Mouse (Mus musculus): ENCODE data around the gene Elmo3.

Elmo3 gene

GRCm38 (mm10) chr8:105270101-105270915 lies 35.1 kb upstream of the Elmo3 start:
- Histone ChIP-seq H3K36me3 (ENCODE audit: insufficient read depth, low read length) (no peaks in the 10 kb centered on the region), H3K4me1 (replicated peaks; ENCODE audit: low read depth, low read length) (peaks cover 64% of the 10 kb centered on the region), H3K9me3 (ENCODE audit: low read length) (no peaks in the 10 kb centered on the region), H3K27me3 (ENCODE audit: insufficient read depth, low read length) (peaks cover 97% of the 10 kb centered on the region), H3K4me3 (replicated peaks; ENCODE audit: low read length) (peak overlapping the region; percentile 78)
- TF ChIP-seq CTCF (conservative IDR thresholded peaks at IDR 0.05; ENCODE audit: low read length): no peak
- TF ChIP-seq NANOG (IDR thresholded peaks at IDR 0.05; ENCODE audit: borderline replicate concordance, low read length): no peak
- TF ChIP-seq POU5F1 (IDR thresholded peaks at IDR 0.05; ENCODE audit: borderline replicate concordance, low read length): no peak

GRCm38 (mm10) chr8:105270916-105271186 lies 34.5 kb upstream of the Elmo3 start:
- peaks cover 67% of the 10 kb centered on the region for H3K4me1 ChIP-seq (replicated peaks; ENCODE audit: low read depth, low read length)
- H3K36me3 ChIP-seq (ENCODE audit: insufficient read depth, low read length): no peaks in the 10 kb centered on the region
- TF ChIP-seq POU5F1 (IDR thresholded peaks at IDR 0.05; ENCODE audit: borderline replicate concordance, low read length) (no peak), NANOG (IDR thresholded peaks at IDR 0.05; ENCODE audit: borderline replicate concordance, low read length) (no peak), CTCF (conservative IDR thresholded peaks at IDR 0.05; ENCODE audit: low read length) (no peak)
- peak overlapping the region; percentile 46 for H3K4me3 ChIP-seq (replicated peaks; ENCODE audit: low read length)
- peaks cover 98% of the 10 kb centered on the region for H3K27me3 ChIP-seq (ENCODE audit: insufficient read depth, low read length)
- H3K9me3 ChIP-seq (ENCODE audit: low read length): no peaks in the 10 kb centered on the region

DNA sequence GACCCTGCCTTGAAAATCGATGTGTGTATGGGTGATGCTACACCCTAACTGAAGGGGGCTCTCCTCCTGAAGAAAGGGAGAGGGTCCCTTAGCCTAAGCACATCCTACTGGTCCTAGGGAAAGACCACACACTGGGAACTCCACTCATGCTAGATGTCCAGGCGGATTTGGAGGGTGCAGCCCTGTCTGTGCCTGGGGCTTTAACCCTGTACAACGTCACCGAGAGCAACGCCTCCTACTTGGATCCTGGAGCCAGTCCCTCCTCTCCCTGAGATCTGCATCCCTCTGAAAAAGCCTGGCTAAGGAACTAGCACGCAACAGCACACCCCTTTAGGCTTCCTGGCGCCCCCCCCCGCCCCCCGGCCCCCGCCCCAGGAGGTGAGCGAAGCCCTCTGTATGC lies 30.0 kb upstream of the Elmo3 start:
- peaks cover 6% of the 10 kb centered on the region; the same call in 1 of the 2 replicates for H3K36me3 ChIP-seq (ENCODE audit: insufficient read depth, low read length)
- H3K9me3 ChIP-seq (ENCODE audit: low read length): no peaks in the 10 kb centered on the region
- peaks cover 57% of the 10 kb centered on the region for H3K4me1 ChIP-seq (replicated peaks; ENCODE audit: low read depth, low read length)
- H3K27me3 ChIP-seq (ENCODE audit: insufficient read depth, low read length): peaks cover 98% of the 10 kb centered on the region
- TF ChIP-seq POU5F1 (IDR thresholded peaks at IDR 0.05; ENCODE audit: borderline replicate concordance, low read length) (no peak), CTCF (conservative IDR thresholded peaks at IDR 0.05; ENCODE audit: low read length) (no peak), NANOG (IDR thresholded peaks at IDR 0.05; ENCODE audit: borderline replicate concordance, low read length) (no peak)
- H3K4me3 ChIP-seq (replicated peaks; ENCODE audit: low read length): no peak overlapping the region

- no peaks in the 10 kb centered on the region for H3K9me3 ChIP-seq (ENCODE audit: low read length)
- H3K36me3 ChIP-seq (ENCODE audit: insufficient read depth, low read length): peaks cover 10% of the 10 kb centered on the region; the same call in 1 of the 2 replicates
- H3K4me3 ChIP-seq (replicated peaks; ENCODE audit: low read length): peak within 1 kb of the TSS; percentile 67
- peaks cover 98% of the 10 kb centered on the region for H3K27me3 ChIP-seq (ENCODE audit: insufficient read depth, low read length)
- no peak for TF ChIP-seq NANOG (IDR thresholded peaks at IDR 0.05; ENCODE audit: borderline replicate concordance, low read length)
- TF ChIP-seq CTCF (conservative IDR thresholded peaks at IDR 0.05; ENCODE audit: low read length): no peak
- no peak for TF ChIP-seq POU5F1 (IDR thresholded peaks at IDR 0.05; ENCODE audit: borderline replicate concordance, low read length)
- H3K4me1 ChIP-seq (replicated peaks; ENCODE audit: low read depth, low read length): peaks cover 53% of the 10 kb centered on the region
Measured at GRCm38 (mm10) chr8:105275840-105276239, 29.6 kb upstream of the Elmo3 start, which contains the start of gene Nol3. TSS of gene Nol3 (plus strand) at chr8:105276140.

GRCm38 (mm10) chr8:105276292-105277120 lies 28.9 kb upstream of the Elmo3 start:
- Histone ChIP-seq H3K4me1 (replicated peaks; ENCODE audit: low read depth, low read length) (peaks cover 50% of the 10 kb centered on the region), H3K4me3 (replicated peaks; ENCODE audit: low read length) (peak overlapping the region; percentile 67), H3K36me3 (ENCODE audit: insufficient read depth, low read length) (peaks cover 14% of the 10 kb centered on the region), H3K9me3 (ENCODE audit: low read length) (no peaks in the 10 kb centered on the region), H3K27me3 (ENCODE audit: insufficient read depth, low read length) (peaks cover 95% of the 10 kb centered on the region)
- no peak for TF ChIP-seq NANOG (IDR thresholded peaks at IDR 0.05; ENCODE audit: borderline replicate concordance, low read length)
- no peak for TF ChIP-seq POU5F1 (IDR thresholded peaks at IDR 0.05; ENCODE audit: borderline replicate concordance, low read length)
- no peak for TF ChIP-seq CTCF (conservative IDR thresholded peaks at IDR 0.05; ENCODE audit: low read length)

GRCm38 (mm10) chr8:105278911-105279334 lies 26.5 kb upstream of the Elmo3 start:
- Histone ChIP-seq H3K36me3 (ENCODE audit: insufficient read depth, low read length) (peaks cover 23% of the 10 kb centered on the region), H3K9me3 (ENCODE audit: low read length) (no peaks in the 10 kb centered on the region), H3K27me3 (ENCODE audit: insufficient read depth, low read length) (peaks cover 88% of the 10 kb centered on the region), H3K4me3 (replicated peaks; ENCODE audit: low read length) (peak overlapping the region; percentile 70), H3K4me1 (replicated peaks; ENCODE audit: low read depth, low read length) (peaks cover 68% of the 10 kb centered on the region)
- no peak for TF ChIP-seq POU5F1 (IDR thresholded peaks at IDR 0.05; ENCODE audit: borderline replicate concordance, low read length)
- TF ChIP-seq NANOG (IDR thresholded peaks at IDR 0.05; ENCODE audit: borderline replicate concordance, low read length): no peak
- no peak for TF ChIP-seq CTCF (conservative IDR thresholded peaks at IDR 0.05; ENCODE audit: low read length)

- peaks cover 33% of the 10 kb centered on the region for H3K36me3 ChIP-seq (ENCODE audit: insufficient read depth, low read length)
- peaks cover 63% of the 10 kb centered on the region for H3K4me1 ChIP-seq (replicated peaks; ENCODE audit: low read depth, low read length)
- no peak overlapping the region for H3K4me3 ChIP-seq (replicated peaks; ENCODE audit: low read length)
- no peaks in the 10 kb centered on the region for H3K9me3 ChIP-seq (ENCODE audit: low read length)
- H3K27me3 ChIP-seq (ENCODE audit: insufficient read depth, low read length): peaks cover 84% of the 10 kb centered on the region
- TF ChIP-seq NANOG (IDR thresholded peaks at IDR 0.05; ENCODE audit: borderline replicate concordance, low read length) (no peak), CTCF (conservative IDR thresholded peaks at IDR 0.05; ENCODE audit: low read length) (no peak), POU5F1 (IDR thresholded peaks at IDR 0.05; ENCODE audit: borderline replicate concordance, low read length) (no peak)
Measured at GRCm38 (mm10) chr8:105280567-105280966, 24.8 kb upstream of the Elmo3 start.

DNA sequence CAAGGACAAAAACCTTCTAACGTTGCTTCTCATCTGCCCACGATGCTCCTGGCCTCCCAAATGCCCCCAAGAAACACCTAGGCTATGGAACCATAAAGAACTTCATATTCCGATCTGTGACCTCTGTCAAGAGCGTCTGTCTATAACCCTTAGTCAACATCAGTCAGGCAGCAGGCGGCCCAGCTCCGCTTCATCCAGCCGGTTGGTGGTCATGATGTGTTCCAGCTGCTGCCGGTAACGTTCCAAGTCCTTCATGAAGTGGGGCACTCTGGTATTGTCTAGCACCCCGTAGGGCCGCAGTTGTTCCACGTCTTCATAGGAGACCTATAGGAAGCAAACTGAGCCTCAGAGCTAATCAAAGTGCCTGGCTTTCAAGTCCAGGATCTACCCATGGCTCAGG lies 23.6 kb upstream of the Elmo3 start:
- Histone ChIP-seq H3K9me3 (ENCODE audit: low read length) (no peaks in the 10 kb centered on the region), H3K4me3 (replicated peaks; ENCODE audit: low read length) (no peak overlapping the region), H3K4me1 (replicated peaks; ENCODE audit: low read depth, low read length) (peaks cover 63% of the 10 kb centered on the region), H3K36me3 (ENCODE audit: insufficient read depth, low read length) (peaks cover 38% of the 10 kb centered on the region), H3K27me3 (ENCODE audit: insufficient read depth, low read length) (peaks cover 80% of the 10 kb centered on the region)
- no peak for TF ChIP-seq NANOG (IDR thresholded peaks at IDR 0.05; ENCODE audit: borderline replicate concordance, low read length)

Data from E14TG2a.4 (cell line).